Mouse (Mus musculus) G1E (cell line): ENCODE measurements around the gene Gbp2b.

Experiments used
- CTCF ChIP-seq: IDR thresholded peaks from 2 replicates; pipeline ENCODE4 v1.5.1; 2012; ENCODE audit warnings: low read depth, low read length, inconsistent platforms, mixed read lengths
- GATA1 ChIP-seq: IDR thresholded peaks from 2 replicates; pipeline ENCODE4 v1.6.1; 2012; ENCODE audit warnings: borderline replicate concordance, low read length, inconsistent platforms, mixed read lengths
- GATA2 ChIP-seq: IDR thresholded peaks from 2 replicates; pipeline ENCODE4 v1.6.1; 2012; ENCODE audit warnings: low read depth, low read length, inconsistent platforms, borderline replicate concordance
- POLR2AphosphoS5 ChIP-seq: IDR thresholded peaks from 2 replicates; pipeline ENCODE4 v1.6.1; 2012; ENCODE audit warnings: low read depth, low read length, inconsistent platforms; ENCODE audit not compliant: insufficient replicate concordance
- TAL1 ChIP-seq: conservative IDR thresholded peaks from 2 replicates; pipeline ENCODE4 v1.6.1; 2012; ENCODE audit warnings: low read depth, low read length, inconsistent platforms, mixed read lengths

- TF ChIP-seq CTCF: no peak
- no peak for TF ChIP-seq GATA1
- no peak for TF ChIP-seq POLR2AphosphoS5
- no peak for TF ChIP-seq TAL1
- TF ChIP-seq GATA2: no peak
These were observed 4.1 kb upstream of the Gbp2b start for GRCm38 (mm10) chr3:142590431-142591067.
